Mouse (Mus musculus): ENCODE results near the gene Cfap43. TPM values are rescaled to one million over a fixed set of nuclear protein-coding genes. Genes with fewer than 3 reads are reported as not detected.

The Cfap43 gene
- polyA plus RNA-seq, 1 experiment from 2014 or later = 0.15 TPM

- Histone ChIP-seq H3K9me3 (ENCODE audit: control insufficient read depth, low read length) (no peaks in the 10 kb centered on the region), H3K36me3 (ENCODE audit: control insufficient read depth, insufficient read depth, low read length) (peaks cover 7% of the 10 kb centered on the region; the same call in 1 of the 2 replicates), H3K9ac (ENCODE audit: low read depth, low read length) (no peak overlapping the region), H3K27ac (ENCODE audit: low read length) (no peak overlapping the region), H3K27me3 (replicated peaks; ENCODE audit: control insufficient read depth, insufficient read depth, low read length) (no peaks in the 10 kb centered on the region), H3K4me1 (ENCODE audit: control insufficient read depth, insufficient read depth, low read length) (peaks cover 13% of the 10 kb centered on the region; the same call in 1 of the 2 replicates), H3K4me3 (ENCODE audit: low read length) (no peak overlapping the region), H3K4me2 (ENCODE audit: low read depth, low read length) (no peak overlapping the region)
- WGBS = 93% methylated on average over 6 of the region's 6 CpGs
- no peak for ATAC-seq
Observed at GRCm38 (mm10) chr19:47893092-47893491, 26.0 kb downstream of the Cfap43 start.

DNA sequence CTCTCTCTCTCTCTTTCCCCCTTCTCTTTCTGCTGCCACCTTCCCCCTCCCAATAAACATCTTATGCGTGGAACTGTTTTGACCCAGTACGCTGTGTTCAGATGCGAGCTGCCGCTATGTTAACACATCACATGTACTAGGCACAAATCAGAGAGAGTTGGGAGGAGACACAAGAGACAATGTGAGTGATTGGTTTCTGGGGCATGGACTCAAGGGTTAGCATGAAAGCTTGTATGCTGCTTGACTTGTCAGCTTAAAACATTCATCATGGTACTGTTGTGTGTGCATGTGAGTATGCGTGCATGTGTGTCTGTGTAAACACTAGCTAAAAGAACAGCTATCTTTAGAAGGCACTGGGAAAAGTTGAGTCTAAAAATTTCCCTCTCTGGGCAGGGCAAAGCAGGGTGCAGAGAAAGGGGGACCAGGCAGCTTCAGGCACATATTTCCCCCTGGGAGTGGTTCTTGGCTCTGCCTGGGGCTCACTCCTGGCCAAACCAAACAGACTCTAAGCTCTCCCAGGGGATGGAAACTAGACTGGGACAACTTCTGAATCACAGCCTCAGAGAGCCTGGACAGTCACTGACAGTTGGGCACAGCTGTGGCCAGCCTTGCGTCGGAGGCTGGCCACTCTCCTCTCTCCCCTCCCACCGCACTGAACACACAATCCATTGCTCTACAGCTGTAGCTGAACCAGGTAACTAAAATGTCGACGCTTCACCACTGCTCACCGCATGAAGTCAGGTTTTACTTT lies 27.4 kb downstream of the Cfap43 start:
- H3K27me3 ChIP-seq (replicated peaks; ENCODE audit: control insufficient read depth, insufficient read depth, low read length) = no peaks in the 10 kb centered on the region
- H3K36me3 ChIP-seq (ENCODE audit: control insufficient read depth, insufficient read depth, low read length) = no peaks in the 10 kb centered on the region; the same call in 1 of the 2 replicates
- peak; percentile 51 for ATAC-seq
- H3K4me3 ChIP-seq (ENCODE audit: low read length) = no peak overlapping the region
- H3K4me2 ChIP-seq (ENCODE audit: low read depth, low read length) = no peak overlapping the region
- H3K27ac ChIP-seq (ENCODE audit: low read length) = peak overlapping the region; percentile 33
- H3K9me3 ChIP-seq (ENCODE audit: control insufficient read depth, low read length) = no peaks in the 10 kb centered on the region
- WGBS = 56% methylated on average over 11 of the region's 11 CpGs
- peaks cover 13% of the 10 kb centered on the region; the same call in 1 of the 2 replicates for H3K4me1 ChIP-seq (ENCODE audit: control insufficient read depth, insufficient read depth, low read length)
- no peak overlapping the region for H3K9ac ChIP-seq (ENCODE audit: low read depth, low read length)

- H3K9ac ChIP-seq (ENCODE audit: low read depth, low read length) = no peak overlapping the region
- H3K27me3 ChIP-seq (replicated peaks; ENCODE audit: control insufficient read depth, insufficient read depth, low read length) = no peaks in the 10 kb centered on the region
- WGBS = 34% methylated on average over 10 of the region's 10 CpGs
- peak; percentile 32; the same call in 1 of the 2 replicates for ATAC-seq
- no peaks in the 10 kb centered on the region; the same call in 1 of the 2 replicates for H3K36me3 ChIP-seq (ENCODE audit: control insufficient read depth, insufficient read depth, low read length)
- 0 out of 2 replicates have a peak overlapping the region, but pooled peaks have one; percentile 2 for H3K4me2 ChIP-seq (ENCODE audit: low read depth, low read length)
- H3K4me1 ChIP-seq (ENCODE audit: control insufficient read depth, insufficient read depth, low read length) = peaks cover 13% of the 10 kb centered on the region; the same call in 1 of the 2 replicates
- no peak overlapping the region for H3K4me3 ChIP-seq (ENCODE audit: low read length)
- peak overlapping the region; percentile 70 for H3K27ac ChIP-seq (ENCODE audit: low read length)
- no peaks in the 10 kb centered on the region for H3K9me3 ChIP-seq (ENCODE audit: control insufficient read depth, low read length)
Observed at GRCm38 (mm10) chr19:47890489-47891130, 28.5 kb downstream of the Cfap43 start.

GRCm38 (mm10) chr19:47888037-47888436 lies 31.1 kb downstream of the Cfap43 start:
- ATAC-seq = no peak
- Histone ChIP-seq H3K9ac (ENCODE audit: low read depth, low read length) (no peak overlapping the region), H3K4me3 (ENCODE audit: low read length) (no peak overlapping the region), H3K27ac (ENCODE audit: low read length) (no peak overlapping the region), H3K4me1 (ENCODE audit: control insufficient read depth, insufficient read depth, low read length) (peaks cover 13% of the 10 kb centered on the region; the same call in 1 of the 2 replicates), H3K9me3 (ENCODE audit: control insufficient read depth, low read length) (no peaks in the 10 kb centered on the region), H3K4me2 (ENCODE audit: low read depth, low read length) (no peak overlapping the region), H3K36me3 (ENCODE audit: control insufficient read depth, insufficient read depth, low read length) (no peaks in the 10 kb centered on the region; the same call in 1 of the 2 replicates), H3K27me3 (replicated peaks; ENCODE audit: control insufficient read depth, insufficient read depth, low read length) (no peaks in the 10 kb centered on the region)
- WGBS = 88% methylated on average over 8 of the region's 8 CpGs

DNA sequence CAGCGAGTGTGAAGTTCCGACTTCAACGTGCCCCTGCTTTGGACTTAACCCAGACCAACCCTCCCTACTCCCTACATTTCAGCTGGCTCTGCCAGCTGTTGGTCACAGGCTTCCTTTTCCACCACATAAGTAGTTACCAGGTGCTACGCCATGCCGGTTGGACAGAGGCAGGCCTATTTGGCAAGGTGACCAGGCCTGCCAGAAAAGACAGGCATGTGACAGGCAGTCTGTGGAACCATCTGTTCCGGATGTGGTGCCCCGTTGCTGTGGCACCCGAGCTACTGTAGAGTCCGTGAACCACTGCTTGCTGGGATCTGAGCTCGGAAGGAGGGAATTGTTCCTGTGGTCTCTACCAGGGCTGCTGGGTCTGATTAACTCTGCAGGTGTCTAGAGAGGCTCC lies 31.7 kb downstream of the Cfap43 start:
- H3K9ac ChIP-seq (ENCODE audit: low read depth, low read length) = no peak overlapping the region
- no peak for ATAC-seq
- no peak overlapping the region for H3K4me2 ChIP-seq (ENCODE audit: low read depth, low read length)
- no peak overlapping the region for H3K4me3 ChIP-seq (ENCODE audit: low read length)
- H3K27ac ChIP-seq (ENCODE audit: low read length) = no peak overlapping the region
- H3K36me3 ChIP-seq (ENCODE audit: control insufficient read depth, insufficient read depth, low read length) = no peaks in the 10 kb centered on the region; the same call in 1 of the 2 replicates
- H3K4me1 ChIP-seq (ENCODE audit: control insufficient read depth, insufficient read depth, low read length) = peaks cover 13% of the 10 kb centered on the region; the same call in 1 of the 2 replicates
- WGBS = 88% methylated on average over 10 of the region's 10 CpGs
- H3K9me3 ChIP-seq (ENCODE audit: control insufficient read depth, low read length) = no peaks in the 10 kb centered on the region
- no peaks in the 10 kb centered on the region for H3K27me3 ChIP-seq (replicated peaks; ENCODE audit: control insufficient read depth, insufficient read depth, low read length)

- Histone ChIP-seq H3K9ac (ENCODE audit: low read depth, low read length) (no peak overlapping the region), H3K4me2 (ENCODE audit: low read depth, low read length) (no peak overlapping the region), H3K27me3 (replicated peaks; ENCODE audit: control insufficient read depth, insufficient read depth, low read length) (no peaks in the 10 kb centered on the region), H3K27ac (ENCODE audit: low read length) (no peak overlapping the region), H3K4me1 (ENCODE audit: control insufficient read depth, insufficient read depth, low read length) (peaks cover 8% of the 10 kb centered on the region; the same call in 1 of the 2 replicates), H3K9me3 (ENCODE audit: control insufficient read depth, low read length) (no peaks in the 10 kb centered on the region), H3K4me3 (ENCODE audit: low read length) (no peak overlapping the region), H3K36me3 (ENCODE audit: control insufficient read depth, insufficient read depth, low read length) (no peaks in the 10 kb centered on the region; the same call in 1 of the 2 replicates)
- 43% methylated on average over 7 of the region's 7 CpGs for WGBS
- peak; percentile 28 for ATAC-seq
Observed at GRCm38 (mm10) chr19:47886617-47887016, 32.5 kb downstream of the Cfap43 start.

DNA sequence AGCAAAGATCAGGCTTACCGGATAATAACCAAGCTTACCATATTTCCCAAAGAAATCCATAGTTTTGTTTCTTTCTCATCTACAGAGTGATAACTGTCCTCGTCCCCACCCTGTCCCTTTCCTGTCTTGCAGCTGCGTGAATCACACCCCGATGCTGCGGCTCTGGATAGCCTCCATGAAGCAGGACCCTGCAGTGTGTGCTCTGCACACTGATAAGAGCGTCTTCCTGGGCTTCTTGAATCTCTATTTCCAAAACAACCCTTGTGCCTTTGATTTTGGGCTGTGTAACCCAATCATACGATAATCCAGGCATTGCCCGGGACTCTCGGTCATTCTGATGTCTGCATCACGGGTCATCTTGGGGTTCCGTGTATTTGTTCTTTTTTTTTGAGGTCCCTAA lies 33.2 kb downstream of the Cfap43 start:
- Histone ChIP-seq H3K36me3 (ENCODE audit: control insufficient read depth, insufficient read depth, low read length) (no peaks in the 10 kb centered on the region; the same call in 1 of the 2 replicates), H3K27me3 (replicated peaks; ENCODE audit: control insufficient read depth, insufficient read depth, low read length) (no peaks in the 10 kb centered on the region), H3K9ac (ENCODE audit: low read depth, low read length) (no peak overlapping the region), H3K4me1 (ENCODE audit: control insufficient read depth, insufficient read depth, low read length) (peaks cover 6% of the 10 kb centered on the region; the same call in 1 of the 2 replicates), H3K9me3 (ENCODE audit: control insufficient read depth, low read length) (no peaks in the 10 kb centered on the region), H3K27ac (ENCODE audit: low read length) (no peak overlapping the region), H3K4me2 (ENCODE audit: low read depth, low read length) (no peak overlapping the region), H3K4me3 (ENCODE audit: low read length) (no peak overlapping the region)
- no peak for ATAC-seq
- 82% methylated on average over 11 of the region's 11 CpGs for WGBS

- H3K9ac ChIP-seq (ENCODE audit: low read depth, low read length) = no peak overlapping the region
- no peak overlapping the region for H3K27ac ChIP-seq (ENCODE audit: low read length)
- H3K27me3 ChIP-seq (replicated peaks; ENCODE audit: control insufficient read depth, insufficient read depth, low read length) = no peaks in the 10 kb centered on the region
- peaks cover 4% of the 10 kb centered on the region; the same call in 1 of the 2 replicates for H3K4me1 ChIP-seq (ENCODE audit: control insufficient read depth, insufficient read depth, low read length)
- no peak overlapping the region for H3K4me2 ChIP-seq (ENCODE audit: low read depth, low read length)
- no peaks in the 10 kb centered on the region for H3K9me3 ChIP-seq (ENCODE audit: control insufficient read depth, low read length)
- 53% methylated on average over 7 of the region's 7 CpGs for WGBS
- no peak overlapping the region for H3K4me3 ChIP-seq (ENCODE audit: low read length)
- H3K36me3 ChIP-seq (ENCODE audit: control insufficient read depth, insufficient read depth, low read length) = no peaks in the 10 kb centered on the region; the same call in 1 of the 2 replicates
- ATAC-seq = no peak
Observed at GRCm38 (mm10) chr19:47885191-47885743, 33.8 kb downstream of the Cfap43 start.
